Mouse (Mus musculus): ENCODE results near the gene Trim67. TPM values are rescaled to one million over a fixed set of nuclear protein-coding genes. Genes with fewer than 3 reads are reported as not detected.

Trim67 gene
- polyA plus RNA-seq, 1 experiment from 2014 or later, result 0.03 TPM

DNA sequence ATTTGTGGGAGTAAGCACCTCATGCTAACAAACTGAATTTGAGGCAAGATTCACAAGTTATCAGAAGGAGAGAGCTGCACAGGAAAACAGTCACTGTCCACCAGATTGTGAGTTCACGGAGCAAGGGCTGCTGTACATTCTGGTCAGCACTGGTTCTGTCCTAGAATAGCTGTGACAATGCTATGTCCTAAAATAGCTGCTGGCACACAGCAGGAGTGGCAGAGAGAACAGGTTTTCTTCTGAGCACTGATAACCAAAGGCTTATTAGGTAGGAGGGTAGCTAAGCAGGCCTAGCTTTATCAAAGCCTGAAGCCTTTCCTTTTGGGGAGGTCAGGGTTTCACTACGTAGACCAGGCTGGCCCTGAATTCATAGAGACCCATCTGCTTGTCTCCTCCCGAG is 67.3 kb downstream of the Trim67 start:
- no peak for ATAC-seq (ENCODE audit: low read depth)
- Histone ChIP-seq H3K9ac (no peak overlapping the region), H3K4me1 (replicated peaks) (peaks cover 46% of the 10 kb centered on the region), H3K36me3 (peaks cover 57% of the 10 kb centered on the region), H3K4me3 (replicated peaks) (no peak overlapping the region), H3K27ac (no peak overlapping the region), H3K9me3 (replicated peaks) (no peaks in the 10 kb centered on the region), H3K4me2 (no peak overlapping the region), H3K27me3 (no peaks in the 10 kb centered on the region)
- 73% methylated on average over 3 of the region's 3 CpGs for WGBS (ENCODE audit: insufficient replicate concordance)
- no peak for DNase-seq

DNA sequence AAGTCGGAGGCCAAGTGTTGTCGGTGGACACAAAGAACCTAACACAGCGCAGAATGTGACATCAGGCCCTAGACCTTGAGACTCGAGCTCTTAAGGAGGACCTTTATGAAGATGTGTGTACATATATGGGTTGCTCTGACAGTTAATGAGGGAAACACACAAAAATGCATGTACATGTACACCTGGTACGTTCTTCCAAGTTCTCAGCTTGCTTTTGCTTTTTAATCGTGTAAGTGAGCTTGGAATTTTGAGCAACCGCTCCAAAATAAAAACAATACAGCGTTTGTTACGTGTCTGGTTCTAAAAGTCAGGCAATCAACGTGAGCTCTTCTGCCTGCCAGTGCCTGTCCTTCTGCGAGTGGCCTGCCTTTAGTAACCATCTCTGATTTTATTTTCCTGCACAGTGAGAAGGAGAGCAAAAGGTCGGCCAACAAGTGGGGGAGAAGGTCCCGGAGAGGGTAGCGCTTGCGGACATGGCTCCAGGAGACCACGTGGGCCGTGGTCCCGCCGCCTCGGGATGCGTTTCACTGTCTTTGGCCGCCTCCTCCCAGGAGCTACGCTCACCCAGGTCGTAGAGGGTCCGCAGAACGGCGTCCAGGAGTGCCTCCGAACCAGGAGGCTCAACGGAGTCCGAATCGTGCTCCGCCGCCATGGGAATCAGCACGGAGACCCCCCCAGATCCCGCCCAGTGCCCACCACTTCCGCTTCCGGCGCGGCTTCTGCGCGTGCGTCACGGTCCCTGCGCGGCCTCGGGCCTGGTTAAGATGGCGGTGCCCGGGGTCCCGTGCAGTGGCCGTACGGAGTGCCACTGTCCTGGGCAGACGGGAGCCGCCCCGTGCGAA is 69.7 kb downstream of the Trim67 start, which contains the start of the genes Gnpat and 2810004N23Rik:
Gene Gnpat (plus strand): TSS at position 713 of the 842 bp plus-strand sequence.
Gene 2810004N23Rik (minus strand): TSS at position 800 of the 842 bp plus-strand sequence.
- Histone ChIP-seq H3K9ac (peak within 1 kb of the TSS; percentile 94), H3K27ac (peak within 1 kb of the TSS; percentile 88), H3K9me3 (replicated peaks) (no peaks in the 10 kb centered on the region), H3K4me1 (replicated peaks) (peaks cover 69% of the 10 kb centered on the region), H3K36me3 (peaks cover 39% of the 10 kb centered on the region), H3K27me3 (no peaks in the 10 kb centered on the region), H3K4me3 (replicated peaks) (peak within 1 kb of the TSS; percentile 92), H3K4me2 (peak within 1 kb of the TSS; percentile 84)
- WGBS (ENCODE audit: insufficient replicate concordance), result under 1% methylated on average over 55 of the region's 55 CpGs
- ATAC-seq (ENCODE audit: low read depth) (peak; percentile 93), DNase-seq (peak; percentile 83)

DNA sequence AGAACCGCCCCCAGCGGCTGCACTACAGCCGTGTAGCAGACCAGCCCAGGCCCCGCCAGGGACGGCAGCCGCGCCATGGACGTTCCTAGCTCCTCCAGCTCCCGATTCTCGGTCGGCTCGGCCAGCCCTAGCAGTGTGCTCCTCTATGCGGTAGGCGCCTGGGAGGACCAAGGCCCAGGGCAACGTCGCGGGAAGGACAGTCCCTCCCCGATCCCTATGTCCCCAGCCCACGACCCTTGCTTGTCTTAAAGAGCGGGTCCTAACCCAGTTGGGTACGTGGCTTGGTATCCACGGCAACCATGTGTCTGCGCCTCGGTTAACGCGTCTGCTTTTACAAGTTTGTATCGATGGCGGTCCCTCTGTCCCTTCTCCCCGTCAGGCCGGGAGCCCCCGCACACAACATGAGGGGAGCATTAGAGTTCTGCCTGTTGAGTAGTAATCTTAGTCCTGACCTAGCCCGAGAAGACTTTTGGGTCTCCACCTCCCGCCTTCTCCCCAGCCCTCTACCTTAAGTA is 70.3 kb downstream of the Trim67 start:
- peaks cover 72% of the 10 kb centered on the region for H3K4me1 ChIP-seq (replicated peaks)
- H3K36me3 ChIP-seq, result peaks cover 32% of the 10 kb centered on the region
- DNase-seq, result no peak
- H3K4me2 ChIP-seq, result peak overlapping the region; percentile 84
- peak overlapping the region; percentile 88 for H3K27ac ChIP-seq
- WGBS (ENCODE audit: insufficient replicate concordance), result under 1% methylated on average over 33 of the region's 33 CpGs
- no peaks in the 10 kb centered on the region for H3K27me3 ChIP-seq
- no peaks in the 10 kb centered on the region for H3K9me3 ChIP-seq (replicated peaks)
- ATAC-seq (ENCODE audit: low read depth), result no peak; the same call in 1 of the 2 replicates
- peak overlapping the region; percentile 92 for H3K4me3 ChIP-seq (replicated peaks)
- H3K9ac ChIP-seq, result peak overlapping the region; percentile 94

DNA sequence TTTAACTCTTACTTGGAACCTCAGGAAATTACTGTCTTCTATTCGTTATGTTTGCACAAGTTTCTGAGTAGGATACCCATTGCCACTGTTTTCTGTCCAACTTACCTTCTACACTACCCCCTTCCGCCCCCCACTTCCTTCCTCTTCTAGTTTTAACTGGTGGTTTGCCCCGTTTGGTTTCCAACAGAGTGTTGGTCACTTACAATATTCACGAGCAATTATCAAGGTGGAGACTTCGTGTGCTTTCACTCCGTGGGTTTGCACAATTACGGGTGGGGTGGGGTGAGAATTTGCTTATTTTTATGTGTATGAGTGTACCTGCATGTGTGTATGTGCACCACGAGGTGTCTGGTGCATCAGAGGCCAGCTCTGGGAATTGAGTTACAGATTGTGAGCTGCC is 70.8 kb downstream of the Trim67 start:
- Histone ChIP-seq H3K27me3 (no peaks in the 10 kb centered on the region), H3K27ac (peak overlapping the region; percentile 88), H3K4me2 (peak overlapping the region; percentile 84), H3K4me1 (replicated peaks) (peaks cover 73% of the 10 kb centered on the region), H3K4me3 (replicated peaks) (peak overlapping the region; percentile 92), H3K36me3 (peaks cover 27% of the 10 kb centered on the region), H3K9ac (peak overlapping the region; percentile 94), H3K9me3 (replicated peaks) (no peaks in the 10 kb centered on the region)
- DNase-seq, result no peak
- 2% methylated on average over 8 of the region's 8 CpGs for WGBS (ENCODE audit: insufficient replicate concordance)
- no peak for ATAC-seq (ENCODE audit: low read depth)

DNA sequence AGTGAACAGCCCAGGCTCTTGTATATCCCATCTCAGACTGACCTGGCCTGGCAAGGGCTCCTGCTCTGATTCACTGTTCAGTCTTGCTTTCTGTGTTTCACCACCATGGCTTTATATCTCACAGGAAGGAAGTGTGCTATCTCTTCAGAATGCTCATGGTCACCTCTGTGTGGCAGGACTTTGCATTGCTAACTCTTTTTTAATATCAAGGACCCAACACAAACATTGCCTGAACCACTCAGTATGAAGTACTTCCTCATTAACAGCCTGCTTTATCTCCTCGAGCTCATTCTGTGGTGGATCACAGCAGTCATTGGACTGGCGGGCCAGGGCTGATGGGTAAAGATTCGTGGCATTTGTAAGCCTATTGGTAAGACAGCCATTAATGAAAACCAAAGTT is 73.8 kb downstream of the Trim67 start:
- Histone ChIP-seq H3K27me3 (no peaks in the 10 kb centered on the region), H3K27ac (no peak overlapping the region), H3K4me1 (replicated peaks) (peaks cover 48% of the 10 kb centered on the region), H3K9ac (no peak overlapping the region), H3K36me3 (peaks cover 17% of the 10 kb centered on the region), H3K9me3 (replicated peaks) (no peaks in the 10 kb centered on the region), H3K4me2 (no peak overlapping the region), H3K4me3 (replicated peaks) (no peak overlapping the region)
- DNase-seq (no peak), ATAC-seq (ENCODE audit: low read depth) (no peak)
- WGBS (ENCODE audit: insufficient replicate concordance), result 14% methylated on average over 3 of the region's 3 CpGs

DNA sequence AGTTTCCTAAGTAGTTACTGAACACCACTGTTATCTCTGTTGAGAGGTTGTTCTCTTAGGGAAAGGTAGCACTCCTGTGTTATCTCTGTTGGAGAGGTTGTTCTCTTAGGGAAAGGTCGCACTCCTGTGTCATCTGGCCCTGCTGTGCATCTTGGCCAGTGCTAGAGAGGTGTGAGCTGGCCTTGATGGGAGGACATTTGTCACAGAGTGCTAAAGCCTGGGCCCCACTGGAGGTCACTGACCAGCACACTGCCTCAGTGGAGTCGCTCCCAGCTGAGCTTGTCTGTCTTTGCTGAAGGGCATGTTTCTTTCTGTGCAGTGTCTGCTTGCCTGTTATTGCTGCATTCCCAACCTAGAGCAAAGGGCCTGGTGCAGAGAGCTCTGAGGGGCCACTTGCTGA is 74.2 kb downstream of the Trim67 start:
- no peak for ATAC-seq (ENCODE audit: low read depth)
- peaks cover 22% of the 10 kb centered on the region for H3K36me3 ChIP-seq
- peak overlapping the region; percentile 21; the same call in 1 of the 2 replicates for H3K27ac ChIP-seq
- 43% methylated on average over 2 of the region's 2 CpGs for WGBS (ENCODE audit: insufficient replicate concordance)
- H3K9ac ChIP-seq, result peak overlapping the region; percentile 16; the same call in 1 of the 2 replicates
- H3K27me3 ChIP-seq, result no peaks in the 10 kb centered on the region
- H3K4me1 ChIP-seq (replicated peaks), result peaks cover 44% of the 10 kb centered on the region
- no peak for DNase-seq
- no peaks in the 10 kb centered on the region for H3K9me3 ChIP-seq (replicated peaks)
- no peak overlapping the region for H3K4me2 ChIP-seq
- no peak overlapping the region for H3K4me3 ChIP-seq (replicated peaks)

DNA sequence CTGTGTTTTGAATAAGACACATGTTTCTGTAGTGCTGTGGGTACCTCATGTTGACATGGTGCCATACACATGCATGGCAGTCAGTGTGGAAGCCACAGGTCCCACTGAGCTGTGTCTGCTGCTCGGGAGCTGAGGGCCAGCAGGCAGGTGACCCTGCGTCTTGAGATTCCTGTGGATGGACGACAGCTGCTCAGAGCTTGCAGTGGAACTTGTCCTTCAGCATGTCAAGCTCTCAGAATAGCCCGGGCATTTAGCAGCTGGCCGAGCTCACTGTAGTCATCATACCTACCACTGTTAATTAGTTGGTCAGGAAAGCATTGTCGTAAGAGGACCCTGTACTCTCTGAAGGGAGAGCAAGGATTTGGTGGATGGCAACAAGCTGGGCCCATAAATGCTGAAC is 76.8 kb downstream of the Trim67 start:
- H3K4me2 ChIP-seq, result no peak overlapping the region
- no peaks in the 10 kb centered on the region for H3K27me3 ChIP-seq
- peaks cover 48% of the 10 kb centered on the region for H3K36me3 ChIP-seq
- WGBS (ENCODE audit: insufficient replicate concordance), result 75% methylated on average over 6 of the region's 6 CpGs
- no peak for DNase-seq
- H3K4me1 ChIP-seq (replicated peaks), result peaks cover 34% of the 10 kb centered on the region
- H3K9ac ChIP-seq, result no peak overlapping the region
- H3K4me3 ChIP-seq (replicated peaks), result no peak overlapping the region
- no peak for ATAC-seq (ENCODE audit: low read depth)
- H3K9me3 ChIP-seq (replicated peaks), result no peaks in the 10 kb centered on the region
- no peak overlapping the region for H3K27ac ChIP-seq

DNA sequence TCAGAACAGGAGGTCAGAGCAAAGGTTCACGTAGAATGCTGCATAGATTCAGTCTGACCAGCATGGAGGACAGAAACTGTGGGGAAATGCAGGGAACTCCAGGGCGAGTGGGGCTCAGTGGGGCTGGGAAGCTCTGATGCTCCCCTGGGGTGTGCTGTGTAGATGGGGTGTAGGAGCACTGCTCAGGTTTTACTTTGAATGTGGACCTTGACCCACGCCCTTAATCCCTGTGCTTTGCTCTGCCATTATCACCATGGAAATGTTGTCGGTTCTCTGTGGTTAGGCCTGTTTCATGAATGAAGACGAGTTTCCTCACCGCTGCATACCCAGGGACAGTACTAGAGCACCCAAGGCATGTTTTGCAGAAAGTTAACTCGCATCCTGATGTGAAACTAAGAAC is 78.6 kb downstream of the Trim67 start:
- H3K36me3 ChIP-seq, result peaks cover 61% of the 10 kb centered on the region
- no peak overlapping the region for H3K4me3 ChIP-seq (replicated peaks)
- no peak overlapping the region for H3K9ac ChIP-seq
- H3K27ac ChIP-seq, result no peak overlapping the region
- DNase-seq (no peak), ATAC-seq (ENCODE audit: low read depth) (no peak)
- 80% methylated on average over 7 of the region's 7 CpGs for WGBS (ENCODE audit: insufficient replicate concordance)
- H3K4me2 ChIP-seq, result no peak overlapping the region
- peaks cover 17% of the 10 kb centered on the region for H3K4me1 ChIP-seq (replicated peaks)
- no peaks in the 10 kb centered on the region for H3K27me3 ChIP-seq
- H3K9me3 ChIP-seq (replicated peaks), result no peaks in the 10 kb centered on the region

DNA sequence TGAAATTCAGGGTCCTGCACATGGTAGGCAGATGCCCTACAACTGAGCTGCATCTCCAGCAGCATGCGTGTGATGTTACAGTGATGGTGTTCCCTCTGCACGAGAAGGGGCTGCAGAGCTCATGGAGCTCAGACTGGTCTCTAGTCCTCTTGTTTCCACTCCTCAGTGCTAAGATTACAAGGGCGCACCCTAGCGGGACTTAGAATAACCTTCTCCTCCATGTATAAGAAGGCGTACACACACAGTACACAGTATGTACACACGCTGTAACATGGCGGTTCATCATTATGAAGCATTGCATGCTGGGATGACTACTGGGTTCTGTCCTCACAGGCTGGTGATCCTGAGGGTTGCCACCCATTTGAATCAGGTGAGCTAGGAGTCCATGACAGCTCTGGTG is 79.2 kb downstream of the Trim67 start:
- Histone ChIP-seq H3K36me3 (peaks cover 67% of the 10 kb centered on the region), H3K4me2 (no peak overlapping the region), H3K4me1 (replicated peaks) (peaks cover 11% of the 10 kb centered on the region), H3K27ac (no peak overlapping the region), H3K4me3 (replicated peaks) (no peak overlapping the region), H3K9ac (no peak overlapping the region), H3K27me3 (no peaks in the 10 kb centered on the region), H3K9me3 (replicated peaks) (no peaks in the 10 kb centered on the region)
- 87% methylated on average over 7 of the region's 7 CpGs for WGBS (ENCODE audit: insufficient replicate concordance)
- ATAC-seq (ENCODE audit: low read depth) (no peak), DNase-seq (no peak)

DNA sequence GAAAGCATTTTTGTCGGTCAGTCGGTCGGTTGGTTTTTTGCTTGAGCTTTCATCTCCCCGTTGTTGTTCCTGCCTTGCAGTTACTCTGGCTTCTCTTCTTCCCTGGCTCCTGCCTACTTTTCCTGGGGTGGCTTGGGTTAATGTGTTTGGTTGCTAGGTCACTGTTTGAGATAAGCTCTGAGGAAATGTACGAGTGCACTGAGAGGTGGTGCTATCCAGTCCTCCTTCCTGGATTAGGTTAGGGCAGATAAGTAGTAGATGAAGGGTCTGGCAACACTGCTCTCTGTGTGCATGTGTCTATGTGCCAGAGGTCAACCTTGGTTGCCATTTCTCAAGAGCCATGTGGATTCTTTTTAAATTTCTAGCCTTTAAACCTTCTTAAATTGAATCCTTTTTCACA is 79.8 kb downstream of the Trim67 start:
- peaks cover 73% of the 10 kb centered on the region for H3K36me3 ChIP-seq
- WGBS (ENCODE audit: insufficient replicate concordance), result 56% methylated on average over 5 of the region's 5 CpGs
- no peak overlapping the region for H3K4me3 ChIP-seq (replicated peaks)
- ATAC-seq (ENCODE audit: low read depth) (no peak), DNase-seq (no peak)
- no peaks in the 10 kb centered on the region for H3K27me3 ChIP-seq
- H3K9ac ChIP-seq, result no peak overlapping the region
- H3K9me3 ChIP-seq (replicated peaks), result no peaks in the 10 kb centered on the region
- H3K27ac ChIP-seq, result no peak overlapping the region
- peaks cover 7% of the 10 kb centered on the region; the same call in 1 of the 2 replicates for H3K4me1 ChIP-seq (replicated peaks)
- no peak overlapping the region for H3K4me2 ChIP-seq

DNA sequence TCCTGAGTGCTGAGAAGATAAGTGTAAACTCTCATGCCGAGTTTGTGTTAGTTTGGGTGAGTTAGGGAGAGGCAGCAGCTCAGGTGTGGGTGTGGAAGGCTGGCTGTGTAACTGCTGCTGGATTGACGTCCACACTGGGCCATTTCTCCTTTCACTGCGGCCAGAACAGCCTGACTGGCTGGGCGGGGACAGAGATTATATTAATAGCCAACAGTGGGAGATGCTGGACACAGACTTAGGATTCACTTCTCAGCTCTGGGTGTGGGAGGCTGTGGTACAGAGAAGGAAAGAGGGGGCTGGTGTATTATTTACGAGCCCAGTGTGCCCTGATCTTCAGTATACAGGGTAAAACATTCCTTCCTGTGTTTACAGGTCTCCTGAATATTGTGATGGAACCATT is 85.2 kb downstream of the Trim67 start:
- Histone ChIP-seq H3K4me2 (no peak overlapping the region), H3K4me3 (replicated peaks) (no peak overlapping the region), H3K27me3 (no peaks in the 10 kb centered on the region), H3K9ac (no peak overlapping the region), H3K4me1 (replicated peaks) (peaks cover 10% of the 10 kb centered on the region), H3K36me3 (peaks cover 95% of the 10 kb centered on the region), H3K27ac (no peak overlapping the region), H3K9me3 (replicated peaks) (no peaks in the 10 kb centered on the region)
- DNase-seq (no peak), ATAC-seq (ENCODE audit: low read depth) (no peak)
- WGBS (ENCODE audit: insufficient replicate concordance), result 74% methylated on average over 5 of the region's 5 CpGs
